Comparison of ENCODE assay signal across 8 mouse cellular contexts in the genomic region with DNA sequence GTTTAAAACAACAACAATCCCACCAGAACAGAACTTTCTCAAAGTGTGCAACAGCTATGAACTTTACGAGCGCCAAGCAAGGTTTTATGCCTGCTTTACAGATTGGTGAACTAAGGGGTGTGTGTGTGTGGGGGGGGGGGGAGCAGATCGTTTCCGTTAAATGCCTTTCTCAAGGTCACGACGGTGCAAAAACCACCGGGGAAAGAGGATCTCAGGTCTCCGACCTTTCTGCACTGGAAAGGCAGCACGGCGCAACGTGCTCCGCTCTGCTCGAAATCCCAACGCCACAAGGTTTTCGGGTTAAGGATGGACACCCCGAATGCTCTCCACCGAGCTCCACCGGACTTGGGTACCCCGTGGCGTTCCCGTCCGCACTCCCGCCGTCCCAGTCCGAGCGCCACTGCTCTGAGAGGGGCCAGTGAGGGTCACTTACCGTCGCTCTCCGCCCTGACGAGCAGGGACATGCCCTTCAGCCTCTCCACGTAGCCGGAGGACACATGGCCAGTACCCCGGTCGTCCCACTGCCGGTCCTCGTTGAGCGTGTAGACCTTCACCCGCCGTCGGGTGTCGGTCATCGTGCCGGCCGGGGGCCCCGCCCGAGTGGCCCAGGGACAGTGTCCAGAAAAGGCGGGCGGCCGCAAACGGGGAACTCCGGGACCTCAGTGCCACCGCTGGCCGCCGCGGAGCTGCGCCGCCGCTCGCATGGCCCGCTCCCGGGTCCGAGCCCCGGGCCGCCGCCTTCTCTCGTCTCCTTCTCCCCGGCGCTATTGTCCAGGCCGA. TPM values are rescaled to one million over a fixed set of nuclear protein-coding genes. Genes with fewer than 3 reads are reported as not detected.
DNase-seq lines count a peak whose midpoint lies in the region; ATAC-seq and TF ChIP-seq lines count a peak whose summit lies in the region.

No protein-coding gene starts in this region.

- peaks cover 39% of the 10 kb centered on the region for H3K4me1 ChIP-seq in G1E (ENCODE audit: insufficient read depth, low read depth, low read length)
- peaks cover 27% of the 10 kb centered on the region for H3K4me1 ChIP-seq in heart, embryonic 12.5 days (replicated peaks)
- H3K4me1 ChIP-seq in kidney, embryonic 14.5 days (ENCODE audit: control insufficient read depth, insufficient read depth, low read length): peaks cover 10% of the 10 kb centered on the region; the same call in 1 of the 2 replicates
- H3K4me1 ChIP-seq in lung, embryonic 16.5 days (replicated peaks; ENCODE audit: control insufficient read depth, insufficient read depth, low read length): peaks cover 16% of the 10 kb centered on the region
- H3K4me1 ChIP-seq in olfactory bulb, adult 2 months (ENCODE audit: control insufficient read depth, insufficient read depth, low read length): no peaks in the 10 kb centered on the region

- DNase-seq in G1E (ENCODE audit: low spot score): peak; percentile 57
- DNase-seq in adrenal gland, postnatal 25 days: peak; percentile 43
- DNase-seq in yolk sac, embryonic 10.5 days (ENCODE audit: low spot score): peak; percentile 47

- no peaks in the 10 kb centered on the region for H3K9me3 ChIP-seq in G1E (replicated peaks)
- no peaks in the 10 kb centered on the region for H3K9me3 ChIP-seq in heart, embryonic 12.5 days (replicated peaks)
- H3K9me3 ChIP-seq in kidney, embryonic 14.5 days (ENCODE audit: control insufficient read depth, low read length): no peaks in the 10 kb centered on the region
- H3K9me3 ChIP-seq in lung, embryonic 16.5 days (ENCODE audit: control insufficient read depth, low read length): no peaks in the 10 kb centered on the region

- no peak for ATAC-seq in G1E (ENCODE audit: extremely low read depth, insufficient number of reproducible peaks, low FRiP score, poor library complexity, severe bottlenecking)
- ATAC-seq in erythroid progenitor cell, adult 5-6 weeks (replicated peaks; ENCODE audit: low FRiP score, poor library complexity, severe bottlenecking): peak; percentile 18; the same call in 1 of the 2 replicates
- ATAC-seq in heart, embryonic 12.5 days (ENCODE audit: insufficient number of reproducible peaks, low FRiP score): peak; percentile 47
- ATAC-seq in kidney, embryonic 14.5 days (ENCODE audit: low FRiP score, low TSS enrichment): peak; percentile 28
- ATAC-seq in lung, embryonic 16.5 days (ENCODE audit: low read depth): peak; percentile 5; the same call in 1 of the 2 replicates

- peak overlapping the region; percentile 99 for H3K4me2 ChIP-seq in heart, embryonic 12.5 days
- peak overlapping the region; percentile 88 for H3K4me2 ChIP-seq in kidney, embryonic 14.5 days (replicated peaks; ENCODE audit: low read depth, low read length)
- H3K4me2 ChIP-seq in lung, embryonic 16.5 days (ENCODE audit: low read depth, low read length): peak overlapping the region; percentile 93

- no peak for TF ChIP-seq POLR2A in olfactory bulb, adult 2 months (IDR thresholded peaks at IDR 0.05; ENCODE audit: insufficient read depth, low read depth, low read length)

- no peak for TF ChIP-seq CTCF in G1E (IDR thresholded peaks at IDR 0.05; ENCODE audit: low read depth, low read length)
- TF ChIP-seq CTCF in olfactory bulb, adult 2 months (IDR thresholded peaks at IDR 0.05; ENCODE audit: insufficient read depth, low read depth, low read length): no peak

- no peaks in the 10 kb centered on the region for H3K27me3 ChIP-seq in G1E (ENCODE audit: insufficient read depth, low read length)
- H3K27me3 ChIP-seq in heart, embryonic 12.5 days (replicated peaks): no peaks in the 10 kb centered on the region
- no peaks in the 10 kb centered on the region for H3K27me3 ChIP-seq in kidney, embryonic 14.5 days (ENCODE audit: control insufficient read depth, insufficient read depth, low read length)
- H3K27me3 ChIP-seq in lung, embryonic 16.5 days (ENCODE audit: control insufficient read depth, insufficient read depth, low read depth, low read length): no peaks in the 10 kb centered on the region

- peak overlapping the region; percentile 96 for H3K4me3 ChIP-seq in G1E (ENCODE audit: low read depth, low read length)
- peak overlapping the region; percentile 79 for H3K4me3 ChIP-seq in heart, embryonic 12.5 days
- H3K4me3 ChIP-seq in kidney, embryonic 14.5 days (ENCODE audit: low read length): peak overlapping the region; percentile 75
- peak overlapping the region; percentile 88 for H3K4me3 ChIP-seq in lung, embryonic 16.5 days (ENCODE audit: low read length)
- peak overlapping the region; percentile 72 for H3K4me3 ChIP-seq in olfactory bulb, adult 2 months (ENCODE audit: insufficient read depth, low read depth, low read length)

- 0% methylated on average over 69 of the region's 69 CpGs for WGBS in heart, embryonic 12.5 days
- WGBS in kidney, embryonic 14.5 days: under 1% methylated on average over 67 of the region's 69 CpGs
- WGBS in lung, embryonic 16.5 days: under 1% methylated on average over 64 of the region's 69 CpGs
- WGBS in olfactory bulb, adult 2 months: under 1% methylated on average over 69 of the region's 69 CpGs

- peak overlapping the region; percentile 96 for H3K9ac ChIP-seq in heart, embryonic 12.5 days
- peak overlapping the region; percentile 86 for H3K9ac ChIP-seq in kidney, embryonic 14.5 days (ENCODE audit: low read depth, low read length)
- peak overlapping the region; percentile 99 for H3K9ac ChIP-seq in lung, embryonic 16.5 days (ENCODE audit: low read length)

- peak overlapping the region; percentile 99 for H3K27ac ChIP-seq in heart, embryonic 12.5 days (ENCODE audit: poor library complexity, severe bottlenecking)
- peak overlapping the region; percentile 100 for H3K27ac ChIP-seq in kidney, embryonic 14.5 days (ENCODE audit: low read depth, low read length)
- peak overlapping the region; percentile 98 for H3K27ac ChIP-seq in lung, embryonic 16.5 days (ENCODE audit: low read length)
- peak overlapping the region; percentile 75 for H3K27ac ChIP-seq in olfactory bulb, adult 2 months (ENCODE audit: insufficient read depth, low read depth, low read length)

- H3K36me3 ChIP-seq in G1E (replicated peaks): peaks cover 39% of the 10 kb centered on the region
- peaks cover 17% of the 10 kb centered on the region for H3K36me3 ChIP-seq in heart, embryonic 12.5 days
- peaks cover 13% of the 10 kb centered on the region for H3K36me3 ChIP-seq in kidney, embryonic 14.5 days (ENCODE audit: control insufficient read depth, insufficient read depth, low read length)
- peaks cover 5% of the 10 kb centered on the region; the same call in 1 of the 2 replicates for H3K36me3 ChIP-seq in lung, embryonic 16.5 days (ENCODE audit: control insufficient read depth, insufficient read depth, low read length)

RNA-seq across cellular contexts. Expression of a gene that starts 1.0 kb away (rescaled TPM):
- total RNA-seq in G1E (2014; fragmentation: Nextera tagmentation) (278 and 290 TPM in 2 replicates), G1E (2017) (150 and 171 TPM in 2 replicates)
- polyA plus RNA-seq in G1E (2012): 66.6 and 90.9 TPM in 2 replicates
- total RNA-seq in adrenal gland, postnatal 25 days (2021): 60.1 and 72.7 TPM in 2 replicates
- total RNA-seq in erythroid progenitor cell, adult 5-6 weeks (2015; ENCODE audit: low replicate concordance): 111 and 134 TPM in 2 replicates
- total RNA-seq in erythroid progenitor cell, adult 5-6 weeks (2017; ENCODE audit: low replicate concordance): 135 and 202 TPM in 2 replicates
- polyA plus RNA-seq in heart, embryonic 12.5 days (2016; fragmentation: Nextera tagmentation; extraction: Ambion mirVana): 49.1 and 51.3 TPM in 2 replicates
- polyA plus RNA-seq in kidney, embryonic 14.5 days (2014; fragmentation: Nextera tagmentation; extraction: Ambion mirVana): 38.5 and 58.9 TPM in 2 replicates
- polyA plus RNA-seq in lung, embryonic 16.5 days (2015; fragmentation: Nextera tagmentation; extraction: Ambion mirVana): 28.8 and 30.4 TPM in 2 replicates
- polyA plus RNA-seq in olfactory bulb, adult 2 months (2012; ENCODE audit: insufficient read depth, insufficient read length, low replicate concordance, missing spikeins): not detected in 2 replicates

RNA-seq across cellular contexts. Expression of a gene that starts 53.6 kb away (rescaled TPM):
- total RNA-seq in G1E (2014; fragmentation: Nextera tagmentation) (8.1 and 22.7 TPM in 2 replicates), G1E (2017) (9.1 and 9.2 TPM in 2 replicates)
- 31.0 and 32.8 TPM in 2 replicates for polyA plus RNA-seq in G1E (2012)
- total RNA-seq in adrenal gland, postnatal 25 days (2021): 2.3 and 4.6 TPM in 2 replicates
- 96.4 and 130 TPM in 2 replicates for total RNA-seq in erythroid progenitor cell, adult 5-6 weeks (2015; ENCODE audit: low replicate concordance)
- 189 and 234 TPM in 2 replicates for total RNA-seq in erythroid progenitor cell, adult 5-6 weeks (2017; ENCODE audit: low replicate concordance)
- 2.0 and 2.3 TPM in 2 replicates for polyA plus RNA-seq in heart, embryonic 12.5 days (2016; fragmentation: Nextera tagmentation; extraction: Ambion mirVana)
- polyA plus RNA-seq in kidney, embryonic 14.5 days (2014; fragmentation: Nextera tagmentation; extraction: Ambion mirVana): 10.4 and 15.3 TPM in 2 replicates
- 18.8 and 20.2 TPM in 2 replicates for polyA plus RNA-seq in lung, embryonic 16.5 days (2015; fragmentation: Nextera tagmentation; extraction: Ambion mirVana)
- polyA plus RNA-seq in olfactory bulb, adult 2 months (2012; ENCODE audit: insufficient read depth, insufficient read length, low replicate concordance, missing spikeins): 56.2 TPM in 1 of 2 replicates, not detected in the other
